Mouse (Mus musculus): Measurements from ENCODE around the gene Gas8.
"Not testable (repeated sequence)": the region's sequence is repeated elsewhere in the genome, so short reads cannot be mapped to it uniquely, and the experiment has no call there.

The Gas8 gene

GRCm38 (mm10) chr8:123514781-123515539 is 3.7 kb upstream of the Gas8 start, which contains the start of gene Dbndd1:
Gene Dbndd1 (minus strand): TSS chr8:123515463.
- DNase-seq (ENCODE audit: low read depth) = no peak

- no peak for DNase-seq (ENCODE audit: low read depth)
These were observed 3.1 kb upstream of the Gas8 start for GRCm38 (mm10) chr8:123515540-123515897.

- DNase-seq (ENCODE audit: low read depth) = no peak
These were observed 2.0 kb upstream of the Gas8 start for GRCm38 (mm10) chr8:123516596-123516995.

GRCm38 (mm10) chr8:123518172-123518571 is 462 bp upstream of the Gas8 start:
- no peak for DNase-seq (ENCODE audit: low read depth)

GRCm38 (mm10) chr8:123520048-123520447 is 1.4 kb downstream of the Gas8 start:
- DNase-seq (ENCODE audit: low read depth) = not testable (repeated sequence)

- no peak for DNase-seq (ENCODE audit: low read depth)
These were observed 9.3 kb downstream of the Gas8 start for GRCm38 (mm10) chr8:123527720-123528489.

GRCm38 (mm10) chr8:123536242-123536989 is 17.8 kb downstream of the Gas8 start:
- DNase-seq (ENCODE audit: low read depth) = no peak

GRCm38 (mm10) chr8:123536990-123537380 is 18.4 kb downstream of the Gas8 start:
- DNase-seq (ENCODE audit: low read depth) = no peak

GRCm38 (mm10) chr8:123537641-123538040 is 19.0 kb downstream of the Gas8 start:
- not testable (repeated sequence) for DNase-seq (ENCODE audit: low read depth)

- not testable (repeated sequence) for DNase-seq (ENCODE audit: low read depth)
These were observed 45.6 kb downstream of the Gas8 start for GRCm38 (mm10) chr8:123564221-123564620.

- DNase-seq (ENCODE audit: low read depth) = not testable (repeated sequence)
These were observed 56.8 kb downstream of the Gas8 start for GRCm38 (mm10) chr8:123575386-123575785.

Data from c-Kit-positive CD71-negative TER-119-negative erythroid progenitor cells, embryonic 14.5 days (primary cell).